Mouse (Mus musculus): ENCODE data around the gene Sec24b. TPM values are rescaled to one million over a fixed set of nuclear protein-coding genes. Genes with fewer than 3 reads are reported as not detected.
A peak's percentile ranks its signal among the peaks of the same experiment; 100 is the strongest.

The Sec24b gene
- total RNA-seq, 1 experiment from 2014 or later: 39.3 TPM

DNA sequence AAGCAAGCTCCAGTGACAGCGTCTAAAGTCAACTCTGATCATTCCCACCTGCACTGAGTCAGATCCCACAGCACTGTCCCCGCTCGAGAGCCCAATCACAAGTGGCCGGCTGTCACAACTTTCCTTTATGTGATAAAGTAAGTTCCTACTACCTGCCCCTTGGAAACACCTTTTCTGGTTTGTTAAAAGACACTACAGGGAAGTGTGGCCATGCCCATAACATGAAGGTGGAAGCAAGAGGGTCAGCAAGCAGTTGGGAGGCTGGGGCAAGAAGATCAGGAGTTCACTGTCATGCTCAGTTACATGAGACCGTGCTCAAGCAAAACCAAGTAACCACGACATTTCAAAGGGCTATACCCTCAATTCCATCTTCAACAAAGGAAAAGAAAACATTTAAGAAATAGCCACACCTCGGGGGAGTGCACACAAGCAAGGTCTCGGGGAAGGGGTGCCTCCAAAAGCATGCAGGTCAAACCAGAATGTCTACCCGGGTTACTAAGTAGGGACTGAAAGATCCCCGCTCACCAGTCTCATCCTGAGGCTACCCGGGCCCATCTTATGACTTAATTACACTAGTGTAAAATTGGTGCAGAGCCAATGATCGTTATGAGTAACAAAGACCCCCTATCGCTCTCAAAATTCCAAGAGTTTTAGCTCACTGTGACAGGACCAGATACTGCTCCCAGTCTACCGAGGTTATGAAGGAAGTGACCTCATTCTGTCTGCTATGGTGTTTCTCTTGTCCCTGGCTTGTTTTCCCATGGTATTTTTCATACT is 3.6 kb downstream of the Sec24b start:
- no peak for ATAC-seq (replicated peaks; ENCODE audit: insufficient number of reproducible peaks, low FRiP score, low TSS enrichment, poor library complexity, severe bottlenecking)

DNA sequence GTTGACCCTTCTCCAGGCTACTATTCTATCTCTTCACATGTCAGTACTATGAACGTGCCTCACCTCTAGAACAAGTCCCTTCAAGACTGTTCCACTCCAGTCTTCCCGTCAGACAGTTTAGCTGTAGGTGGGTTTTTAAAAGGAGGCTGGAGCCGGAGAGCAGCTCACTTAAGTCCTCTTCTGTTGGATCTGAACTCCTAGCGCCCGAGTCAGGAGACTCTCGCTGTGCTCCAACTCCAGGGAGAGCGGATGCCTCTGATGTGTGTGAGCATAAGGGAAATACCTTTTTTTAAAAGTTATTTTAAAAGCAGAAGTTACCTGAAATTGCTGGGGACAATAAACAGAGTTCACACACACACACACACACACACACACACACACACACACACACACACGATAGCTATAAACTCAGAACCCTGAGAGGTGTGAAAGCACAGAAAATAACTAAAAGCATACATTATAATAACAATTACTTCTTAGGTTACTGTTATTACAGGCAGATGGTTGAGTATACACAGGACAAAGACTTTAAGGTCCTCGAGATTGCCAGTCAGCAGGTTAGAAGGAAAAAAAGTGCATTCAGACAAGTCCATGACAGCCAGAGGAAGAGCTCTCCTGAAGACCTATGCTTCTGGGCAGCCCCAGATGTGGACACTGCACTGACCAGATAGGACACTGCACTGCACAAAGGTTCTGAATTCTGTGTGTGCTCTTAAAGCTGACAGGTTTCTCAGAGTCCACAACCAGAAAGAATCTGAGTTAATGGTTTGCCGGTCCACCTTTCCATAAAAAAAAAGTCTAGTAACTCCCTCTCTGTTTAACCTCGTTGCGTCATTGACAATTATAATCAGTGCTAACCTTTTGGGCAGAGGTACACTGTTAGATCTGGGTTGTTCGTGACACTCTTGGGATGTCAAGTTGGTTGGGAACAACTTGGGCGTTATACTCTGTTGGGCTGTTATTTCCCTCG is 5.7 kb downstream of the Sec24b start:
- no peak for ATAC-seq (replicated peaks; ENCODE audit: insufficient number of reproducible peaks, low FRiP score, low TSS enrichment, poor library complexity, severe bottlenecking)

DNA sequence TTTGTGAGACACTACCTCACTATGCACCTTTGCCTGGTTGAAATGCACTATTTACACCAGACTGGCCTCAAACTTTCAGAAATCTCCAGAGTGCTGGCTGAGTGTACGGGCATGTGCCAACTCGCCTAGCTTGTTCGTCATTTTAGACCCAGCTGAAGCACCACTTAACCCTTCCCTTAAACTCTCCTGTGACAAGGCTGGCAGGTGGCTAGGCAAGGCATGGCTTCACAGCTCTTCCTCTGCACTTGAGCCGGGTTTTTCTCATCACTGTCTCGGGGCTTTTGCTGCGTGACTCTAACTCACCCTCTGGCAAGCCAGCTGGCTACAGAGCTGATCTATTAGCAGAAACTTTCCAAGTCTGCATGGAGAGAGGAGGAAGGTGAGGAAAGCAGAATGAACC is 6.8 kb downstream of the Sec24b start:
- no peak for ATAC-seq (replicated peaks; ENCODE audit: insufficient number of reproducible peaks, low FRiP score, low TSS enrichment, poor library complexity, severe bottlenecking)

DNA sequence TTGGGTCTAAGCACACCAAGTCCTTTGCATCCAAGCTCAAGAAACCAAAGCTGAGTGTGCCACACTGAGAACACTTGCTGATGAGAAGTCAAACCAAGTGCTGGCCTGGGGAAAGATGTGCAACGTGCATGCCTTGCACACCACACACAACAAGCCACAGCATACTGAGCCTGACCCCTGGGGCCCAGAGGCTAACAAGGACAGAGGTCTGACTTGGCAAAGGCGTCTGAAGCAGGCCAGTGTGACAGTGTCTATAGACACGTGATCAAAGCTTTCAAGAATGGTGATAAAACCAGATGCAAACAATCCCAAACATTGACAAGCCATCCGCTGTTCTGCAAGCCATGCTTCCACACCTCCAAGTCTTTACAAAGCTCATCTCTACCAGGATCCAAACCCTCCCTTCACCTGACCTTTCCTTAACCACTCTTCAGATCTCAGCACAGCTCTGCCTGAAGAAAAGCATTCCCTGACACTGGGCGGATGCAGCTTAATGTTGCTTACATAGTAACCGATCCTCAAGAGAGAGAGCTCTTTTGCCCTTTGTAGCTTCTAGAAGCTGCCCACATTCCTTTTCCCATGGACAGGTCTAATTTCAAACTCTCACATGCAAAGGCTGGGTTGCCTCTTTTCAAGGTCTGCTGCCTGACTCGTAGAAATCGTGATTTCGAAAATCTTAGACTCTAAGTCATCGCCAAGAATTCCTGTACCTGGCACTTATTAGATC is 7.8 kb downstream of the Sec24b start:
- ATAC-seq (replicated peaks; ENCODE audit: insufficient number of reproducible peaks, low FRiP score, low TSS enrichment, poor library complexity, severe bottlenecking): no peak

DNA sequence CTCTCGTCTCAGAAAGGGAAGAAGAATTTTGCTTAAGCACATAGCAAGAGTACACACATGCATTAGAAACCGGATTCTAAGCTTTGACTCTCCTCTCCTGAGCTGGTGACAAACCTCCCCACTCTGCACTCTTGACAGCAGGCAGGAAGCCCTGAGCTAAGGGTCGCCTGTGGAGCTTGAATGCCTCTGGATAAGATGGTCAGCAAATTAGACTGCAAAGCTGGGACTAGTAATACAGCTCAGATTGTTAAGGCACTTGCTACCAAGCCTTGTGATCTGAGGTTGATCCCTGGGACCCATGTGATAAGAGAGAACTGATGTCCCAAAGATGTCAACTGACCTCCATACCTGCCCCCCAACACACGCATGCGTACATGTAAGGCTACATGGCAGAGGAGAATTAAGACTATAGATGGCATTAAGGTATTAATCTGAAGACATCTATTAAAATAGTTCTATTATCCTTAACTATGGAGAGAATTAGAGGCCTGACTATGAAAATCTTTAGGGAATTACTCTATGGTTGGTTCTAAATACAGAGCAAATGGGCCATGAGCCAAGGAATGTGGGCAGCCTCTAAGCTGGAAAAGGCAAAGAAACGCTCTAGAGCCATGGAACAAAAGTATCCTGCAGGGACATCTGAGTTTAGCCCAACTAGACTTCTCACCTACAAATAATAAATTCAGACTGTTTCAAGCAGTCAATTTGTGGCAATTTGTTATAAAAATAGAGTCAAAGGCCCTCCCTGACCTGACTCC is 8.6 kb downstream of the Sec24b start:
- ATAC-seq (replicated peaks; ENCODE audit: insufficient number of reproducible peaks, low FRiP score, low TSS enrichment, poor library complexity, severe bottlenecking): 0 out of 2 replicates have a peak, but pooled peaks have one; percentile 13

DNA sequence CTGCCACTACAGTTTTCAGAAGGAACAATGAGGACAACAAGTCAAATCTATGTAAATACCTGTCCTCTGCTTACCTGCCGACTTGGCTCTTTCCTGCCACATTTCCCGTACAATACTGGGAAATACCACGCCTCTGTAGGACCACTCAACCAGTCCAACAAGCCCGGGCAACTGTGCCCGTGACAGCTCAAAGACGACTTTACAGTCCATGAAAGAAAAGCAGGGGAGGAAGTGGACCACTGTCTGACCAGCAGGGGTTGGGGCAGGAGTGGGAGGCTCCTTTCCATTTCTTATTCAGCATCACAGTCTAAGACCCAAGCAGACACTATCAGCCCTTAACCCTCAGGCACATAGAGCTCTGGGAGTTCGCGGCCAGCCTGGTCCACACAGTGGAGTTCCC is 9.2 kb downstream of the Sec24b start:
- no peak for ATAC-seq (replicated peaks; ENCODE audit: insufficient number of reproducible peaks, low FRiP score, low TSS enrichment, poor library complexity, severe bottlenecking)

DNA sequence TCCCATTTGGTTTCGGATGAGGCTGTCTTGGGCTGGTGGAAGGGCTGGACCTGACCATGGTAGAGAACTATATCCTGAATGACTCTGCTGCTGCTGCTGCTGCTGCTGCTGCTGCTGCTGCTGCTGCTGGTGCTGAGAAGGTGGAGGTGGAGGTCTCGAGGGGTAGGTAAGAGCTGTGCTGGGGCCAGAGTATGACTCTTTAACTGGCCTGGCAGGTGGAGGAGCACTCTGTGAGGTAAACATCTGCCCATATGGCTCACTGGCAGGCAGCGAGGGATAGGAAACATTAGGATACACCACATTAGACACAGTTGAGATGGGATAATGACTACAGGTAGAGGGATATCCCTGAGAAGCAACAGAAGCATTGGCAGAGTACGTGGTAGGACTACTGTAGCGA is 20.6 kb downstream of the Sec24b start:
- no peak for ATAC-seq (replicated peaks; ENCODE audit: insufficient number of reproducible peaks, low FRiP score, low TSS enrichment, poor library complexity, severe bottlenecking)

DNA sequence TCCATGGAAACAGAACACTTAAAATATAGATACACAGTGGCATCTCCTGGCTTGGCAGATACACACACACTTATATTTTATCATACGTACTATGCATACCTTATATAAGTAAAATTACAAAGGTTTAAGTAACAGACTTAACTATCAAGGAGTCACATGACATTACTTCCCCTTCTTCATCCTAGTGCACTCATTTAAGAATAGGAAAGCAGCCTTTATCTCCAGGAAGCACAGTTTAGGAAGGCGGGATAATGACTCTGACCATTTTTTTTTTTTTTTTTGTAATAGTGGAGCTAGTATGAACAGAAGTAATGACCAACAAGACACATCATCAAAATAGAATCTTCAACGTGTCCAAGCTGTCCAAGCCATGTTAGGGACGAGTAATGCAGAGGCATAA is 21.3 kb downstream of the Sec24b start:
- ATAC-seq (replicated peaks; ENCODE audit: insufficient number of reproducible peaks, low FRiP score, low TSS enrichment, poor library complexity, severe bottlenecking): no peak

DNA sequence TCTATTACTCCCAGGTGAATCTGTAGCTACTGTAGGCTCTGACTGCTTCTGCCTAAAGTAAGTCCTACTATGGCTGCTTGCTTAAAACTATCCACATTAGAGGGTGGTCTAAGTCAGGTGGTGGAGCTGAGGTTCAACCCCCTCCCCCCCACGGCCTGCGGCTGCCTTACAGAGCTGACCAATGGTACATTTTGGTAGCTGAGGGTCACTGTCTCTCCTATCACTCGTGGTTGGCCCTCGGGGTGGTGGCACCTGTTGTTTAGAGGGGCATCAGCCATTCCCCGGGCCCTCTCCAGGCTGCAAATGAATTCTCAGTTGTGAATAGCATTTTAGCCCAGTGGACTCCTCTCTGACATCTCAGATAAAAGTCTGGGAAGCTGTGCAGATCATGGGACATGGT is 32.6 kb downstream of the Sec24b start:
- ATAC-seq (replicated peaks; ENCODE audit: insufficient number of reproducible peaks, low FRiP score, low TSS enrichment, poor library complexity, severe bottlenecking): no peak

DNA sequence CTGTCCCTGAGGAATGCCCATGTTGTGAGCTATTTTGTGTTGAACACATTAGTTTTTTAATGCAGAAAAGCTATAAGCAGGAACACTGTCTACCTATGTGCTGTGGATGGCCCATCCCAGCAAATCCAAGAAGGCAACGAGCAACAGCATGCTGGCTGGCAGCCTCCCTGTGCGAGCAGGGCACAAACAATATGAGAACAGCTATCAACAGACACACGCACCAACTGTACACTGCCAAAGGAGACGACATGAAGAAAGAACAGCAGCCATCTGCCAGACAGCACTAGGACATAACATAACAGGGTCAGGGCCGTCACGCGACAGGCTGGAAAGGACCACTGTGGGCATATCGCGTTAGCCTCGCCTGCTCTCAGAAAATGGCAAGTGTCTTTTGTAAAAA is 35.2 kb downstream of the Sec24b start:
- ATAC-seq (replicated peaks; ENCODE audit: insufficient number of reproducible peaks, low FRiP score, low TSS enrichment, poor library complexity, severe bottlenecking): no peak

DNA sequence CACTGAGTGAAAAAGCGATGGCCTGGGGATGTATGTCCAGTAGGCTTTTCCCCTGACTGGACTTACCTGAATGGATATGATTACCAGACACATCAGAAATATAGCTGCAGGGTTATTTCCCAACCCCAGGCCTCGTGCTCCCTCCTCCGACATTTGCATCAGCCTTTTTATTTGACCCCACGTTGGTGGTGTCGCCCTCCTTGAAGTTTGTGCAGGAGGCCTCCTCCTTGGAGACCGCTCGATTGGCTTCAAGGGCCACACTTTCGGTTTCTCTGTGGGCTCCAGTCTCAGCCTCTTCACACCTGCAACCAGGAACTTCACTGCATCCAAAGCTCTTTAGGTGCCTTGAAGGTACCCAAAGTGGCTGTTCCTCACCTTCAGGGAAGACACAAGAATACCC is 35.8 kb downstream of the Sec24b start:
- ATAC-seq (replicated peaks; ENCODE audit: insufficient number of reproducible peaks, low FRiP score, low TSS enrichment, poor library complexity, severe bottlenecking): no peak

DNA sequence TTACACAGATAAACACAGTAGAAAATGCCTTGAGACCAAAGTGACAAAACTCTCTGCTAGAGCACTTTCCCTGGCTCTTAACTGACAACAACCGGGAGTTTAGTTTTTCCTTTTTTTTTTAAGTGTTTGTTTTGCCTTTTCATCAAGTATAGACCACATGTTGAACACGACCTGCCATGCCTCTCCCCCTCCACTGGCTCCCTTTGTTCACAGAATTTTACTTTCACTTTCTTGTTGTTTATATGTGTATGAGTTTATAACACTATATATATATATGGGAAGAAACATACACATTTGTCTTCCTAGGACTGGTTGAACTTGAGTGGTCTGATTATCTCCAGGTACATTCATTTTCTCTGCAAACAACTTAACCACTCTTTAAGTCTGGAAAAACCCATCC is 48.4 kb downstream of the Sec24b start:
- ATAC-seq (replicated peaks; ENCODE audit: insufficient number of reproducible peaks, low FRiP score, low TSS enrichment, poor library complexity, severe bottlenecking): no peak

DNA sequence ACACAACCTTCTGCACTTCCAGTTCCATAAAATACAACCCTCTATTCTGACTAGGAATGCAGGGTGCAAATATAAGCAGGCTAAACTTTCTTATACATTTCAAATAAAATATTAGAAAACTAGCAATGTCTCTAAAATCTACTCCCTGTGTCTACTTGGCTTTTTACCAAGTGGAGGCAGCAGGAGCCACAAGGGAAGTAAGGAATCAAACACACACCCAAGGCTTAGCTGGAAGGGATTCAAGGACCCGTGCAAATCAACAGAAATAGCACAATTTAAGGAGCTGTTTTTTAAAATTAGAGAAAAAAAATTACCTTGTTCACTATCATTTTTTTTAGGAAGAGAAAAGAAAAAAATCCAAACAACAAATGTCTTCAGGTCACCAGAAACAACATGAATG is 50.1 kb downstream of the Sec24b start:
- ATAC-seq (replicated peaks; ENCODE audit: insufficient number of reproducible peaks, low FRiP score, low TSS enrichment, poor library complexity, severe bottlenecking): no peak

DNA sequence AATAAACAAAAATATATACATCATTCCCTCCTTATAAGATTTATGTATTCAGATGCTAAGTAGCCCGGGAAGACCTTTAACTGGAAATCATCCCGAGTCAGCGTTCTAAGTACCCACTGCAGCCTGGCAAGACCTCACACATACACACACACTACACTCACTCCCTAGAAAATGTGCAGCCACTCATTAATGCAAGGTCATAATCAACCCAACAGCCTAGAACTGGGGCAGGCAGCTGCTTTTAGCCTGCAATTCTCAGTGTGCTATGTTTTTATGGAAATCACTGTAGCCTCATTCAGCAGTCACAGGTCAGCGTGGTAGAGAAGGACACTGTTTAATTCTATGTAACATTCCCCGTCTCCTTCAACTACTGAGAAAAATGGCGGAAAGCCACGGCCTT is 55.2 kb downstream of the Sec24b start:
- ATAC-seq (replicated peaks; ENCODE audit: insufficient number of reproducible peaks, low FRiP score, low TSS enrichment, poor library complexity, severe bottlenecking): no peak

DNA sequence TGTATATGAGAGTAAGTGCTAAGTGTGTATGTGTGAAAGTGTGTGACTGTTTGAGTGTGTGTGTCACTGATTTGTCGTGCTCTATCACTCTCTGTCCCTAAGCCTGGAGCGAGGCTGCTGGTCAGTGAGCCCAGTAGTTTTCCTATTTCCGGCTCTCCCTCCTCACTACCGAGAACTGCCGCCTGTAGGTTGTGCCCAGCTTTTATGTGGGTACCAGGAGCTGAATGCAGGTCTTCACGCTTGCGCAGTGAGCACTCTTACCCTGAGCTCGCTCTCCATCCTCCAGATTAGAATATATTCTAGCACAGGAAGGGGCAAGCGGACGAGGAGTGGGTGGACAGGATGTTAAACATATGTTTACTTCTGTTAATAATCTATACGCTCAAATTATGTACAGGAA is 60.4 kb downstream of the Sec24b start:
- ATAC-seq (replicated peaks; ENCODE audit: insufficient number of reproducible peaks, low FRiP score, low TSS enrichment, poor library complexity, severe bottlenecking): no peak

DNA sequence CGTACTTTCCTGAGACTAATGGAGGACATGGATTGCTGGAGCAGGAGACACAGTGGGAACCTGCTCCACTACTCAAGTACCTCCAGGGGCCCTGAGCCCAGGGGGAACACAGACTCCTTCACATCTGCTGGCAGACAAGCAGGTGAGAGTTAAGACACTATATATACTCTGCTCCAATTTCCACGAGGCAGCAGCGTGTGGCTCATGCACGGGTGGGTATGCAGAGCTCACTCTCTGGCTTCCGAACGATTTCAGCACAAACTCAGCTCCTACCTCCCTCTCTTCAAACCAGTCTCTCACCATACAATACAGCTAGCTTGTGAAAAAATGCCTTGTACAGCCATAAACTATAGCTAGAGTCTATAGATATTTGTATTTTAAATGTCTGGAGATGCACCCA is 62.8 kb downstream of the Sec24b start:
- no peak for ATAC-seq (replicated peaks; ENCODE audit: insufficient number of reproducible peaks, low FRiP score, low TSS enrichment, poor library complexity, severe bottlenecking)

DNA sequence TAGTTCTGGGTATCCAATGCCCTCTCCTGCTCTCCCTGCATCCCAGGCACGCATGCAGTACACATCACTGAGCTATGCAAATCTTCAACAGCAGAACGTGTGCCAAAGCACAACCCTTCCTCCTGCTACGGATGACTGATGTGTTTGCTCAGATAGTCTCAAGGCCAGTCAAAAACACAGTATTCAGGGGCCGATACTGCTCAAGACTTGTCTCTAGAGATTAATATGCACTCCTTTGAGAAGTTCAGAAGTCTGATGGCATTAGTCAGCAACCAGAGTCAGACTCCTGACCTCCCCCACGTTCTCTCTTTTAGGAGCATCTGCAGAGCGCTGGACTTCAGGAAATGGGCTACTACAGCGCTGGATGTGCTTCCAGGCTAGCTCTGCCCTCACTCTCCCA is 63.4 kb downstream of the Sec24b start:
- no peak for ATAC-seq (replicated peaks; ENCODE audit: insufficient number of reproducible peaks, low FRiP score, low TSS enrichment, poor library complexity, severe bottlenecking)

DNA sequence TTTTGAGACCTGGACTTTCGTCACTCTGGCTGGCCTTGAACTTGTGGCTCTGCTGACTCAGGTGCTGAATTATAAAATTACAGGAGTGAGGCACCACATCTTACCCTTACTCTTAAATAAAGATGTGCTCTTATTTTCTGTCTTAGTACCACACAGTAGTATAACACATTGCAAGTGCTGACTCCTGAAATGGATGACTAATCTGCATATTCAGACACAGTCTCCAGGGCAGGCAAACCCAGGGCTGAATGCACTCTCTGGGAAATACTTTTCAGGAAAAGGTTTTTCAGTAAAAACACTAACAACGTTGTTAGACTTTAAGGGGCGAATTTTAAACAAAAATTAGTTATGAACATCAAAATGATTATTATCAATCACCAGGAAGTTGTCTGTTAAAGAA is 64.0 kb downstream of the Sec24b start:
- ATAC-seq (replicated peaks; ENCODE audit: insufficient number of reproducible peaks, low FRiP score, low TSS enrichment, poor library complexity, severe bottlenecking): no peak

DNA sequence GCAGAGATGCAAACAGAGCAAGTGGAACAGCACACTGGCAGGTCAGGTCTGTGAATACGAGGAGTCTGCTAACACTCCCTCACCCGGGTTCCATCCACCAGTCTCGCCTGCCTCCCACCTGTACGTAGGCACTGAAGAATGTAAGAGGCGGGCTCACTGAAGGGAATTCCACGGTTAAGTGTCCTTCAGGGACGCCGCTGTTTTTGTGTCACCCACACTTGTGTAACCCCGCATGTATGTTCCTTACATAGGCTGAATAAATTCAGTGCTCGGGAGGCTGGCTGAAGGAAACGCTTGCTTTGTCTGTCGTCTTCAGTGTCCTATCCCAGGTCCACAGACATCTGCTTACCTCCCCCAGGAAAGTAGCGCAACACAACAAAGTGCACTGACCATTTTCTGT is 74.1 kb downstream of the Sec24b start:
- no peak for ATAC-seq (replicated peaks; ENCODE audit: insufficient number of reproducible peaks, low FRiP score, low TSS enrichment, poor library complexity, severe bottlenecking)
